Mouse (Mus musculus) left cerebral cortex, adult 2 months (tissue): Measurements from ENCODE around the gene Pogz. TPM values are rescaled to one million over a fixed set of nuclear protein-coding genes. Genes with fewer than 3 reads are reported as not detected.

ENCODE experiments used
- DNase-seq, 2 experiments: peaks; one replicate each; pipeline ENCODE4 v3.0.0; 2021 to 2022; ENCODE audit warnings: low spot score in 2 of 2, mixed read lengths in 1 of 2; ENCODE audit errors: extremely low spot score in 1 of 2
- H3K27ac ChIP-seq: fragments of 200-600 bp; 2 replicates; pipeline ENCODE4 v1.8.1; 2022
- H3K4me3 ChIP-seq: fragments of 200-600 bp; 2 replicates; pipeline ENCODE4 v1.8.1; 2022
- CTCF ChIP-seq: fragments of 200-600 bp; IDR thresholded peaks from 2 replicates; pipeline ENCODE4 v1.8.1; 2022; ENCODE audit warnings: antibody characterized with exemption, mild to moderate bottlenecking, moderate library complexity
- intact Hi-C: fragments of 180-260 bp; cut with DNase I; formaldehyde crosslinking; loops from one replicate; pipeline ENCODE4 v1.15.1; 2025
- total RNA-seq, 2 experiments: library from RNA; stranded (reverse); gene quantifications; 2 replicates each; pipeline ENCODE4 v1.2.3; 2021

Gene Pogz
- total RNA-seq, 2 experiments from 2014 or later, result 57.4 to 60.2 TPM

DNA sequence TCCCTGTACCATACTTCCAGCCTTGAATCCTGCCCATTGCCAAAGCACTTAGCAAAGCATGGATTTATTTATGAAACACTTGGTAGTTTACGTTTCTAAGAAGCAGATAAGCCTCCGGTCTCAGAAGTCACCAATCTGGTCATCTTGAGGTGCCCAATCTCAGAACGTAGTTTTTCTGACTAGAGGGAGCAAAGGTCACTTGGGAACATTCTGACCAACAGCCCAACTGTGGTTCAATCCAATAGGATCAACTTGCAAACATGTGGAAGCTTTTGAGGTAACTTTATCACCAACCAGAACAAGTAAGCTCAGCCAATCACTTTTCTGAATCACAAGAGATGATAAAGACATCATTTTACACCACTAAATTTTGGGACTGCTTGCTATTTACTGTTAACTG lies 2.0 kb upstream of the Pogz start:
- intact Hi-C loops, result loop anchor here (5.0 kb wide), 2 partner anchors 48 to 253 kb away; partner anchors contain the start of genes Cgn and Snx27
- DNase-seq, result no peak
- Histone ChIP-seq H3K27ac (no peak overlapping the region), H3K4me3 (no peak overlapping the region)
- TF ChIP-seq CTCF, result no peak

DNA sequence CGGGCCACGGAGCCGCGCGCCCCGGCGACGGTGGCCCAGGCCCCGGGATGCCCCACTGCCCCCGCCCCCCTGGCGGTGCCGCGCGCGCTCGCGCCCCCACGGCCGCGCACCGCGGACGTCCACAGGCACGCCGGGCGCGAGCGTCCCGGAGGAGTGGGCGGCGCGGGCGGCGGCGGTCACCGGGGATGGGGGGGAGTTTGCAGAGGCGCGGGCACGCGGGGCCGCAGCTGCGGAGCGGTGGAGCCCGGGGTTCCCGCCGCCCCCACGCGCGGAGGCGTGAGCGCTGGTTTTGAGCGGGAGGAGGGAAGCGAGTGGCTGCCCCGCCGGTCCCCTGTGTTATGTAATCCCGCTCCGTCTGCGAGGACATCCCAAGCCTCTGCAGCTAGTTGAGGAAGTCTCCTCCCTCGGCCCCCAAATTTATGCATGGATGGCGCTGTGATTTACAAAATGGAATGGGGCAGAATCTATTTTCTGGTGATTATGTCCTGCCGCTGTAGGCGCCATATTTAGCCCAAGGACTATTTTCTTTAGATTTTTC lies 661 bp downstream of the Pogz start:
- DNase-seq, result peak; percentile 89
- H3K27ac ChIP-seq, result peak overlapping the region; percentile 95
- peak overlapping the region; percentile 66 for H3K4me3 ChIP-seq
- no peak for TF ChIP-seq CTCF
- intact Hi-C loops, result loop anchor here (1.0 to 5.0 kb wide), 4 partner anchors 17 to 256 kb away; partner anchors contain the start of genes Cgn, Psmb4 and Snx27

- Histone ChIP-seq H3K4me3 (peak overlapping the region; percentile 66), H3K27ac (peak overlapping the region; percentile 95)
- no peak for TF ChIP-seq CTCF
- DNase-seq, result peak in 1 of 2 experiments; percentile 13
- intact Hi-C loops, result loop anchor here (2.0 to 5.0 kb wide), 3 partner anchors 48 to 256 kb away; partner anchors contain the start of genes Cgn, Psmb4 and Snx27
Measured at GRCm38 (mm10) chr3:94838631-94839030, 1.3 kb downstream of the Pogz start.

DNA sequence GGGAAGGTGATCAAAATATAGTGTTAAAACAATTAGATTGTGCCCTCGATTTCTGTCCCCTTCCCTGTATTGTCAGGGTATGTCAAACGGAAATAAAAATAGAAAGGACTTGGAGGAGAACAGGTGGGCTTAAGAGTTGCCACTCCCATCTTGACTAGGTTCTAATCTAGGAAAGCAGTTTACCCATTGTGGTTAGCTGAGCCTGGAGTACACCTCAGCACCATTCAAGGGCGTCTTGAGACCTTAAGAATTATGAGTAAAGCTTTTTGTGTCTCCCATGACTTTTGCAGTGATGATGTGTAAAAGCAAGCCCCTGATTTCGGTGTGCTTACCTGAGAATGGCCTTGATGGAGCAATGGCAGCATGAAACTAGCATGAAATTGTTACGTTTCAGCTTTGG lies 1.7 kb downstream of the Pogz start:
- TF ChIP-seq CTCF, result no peak
- peak overlapping the region; percentile 66 for H3K4me3 ChIP-seq
- DNase-seq, result no peak
- H3K27ac ChIP-seq, result peak overlapping the region; percentile 95
- intact Hi-C loops, result loop anchor here (2.0 to 5.0 kb wide), 3 partner anchors 48 to 257 kb away; partner anchors contain the start of genes Cgn, Psmb4 and Snx27

GRCm38 (mm10) chr3:94847382-94847781 lies 10.0 kb downstream of the Pogz start:
- Histone ChIP-seq H3K27ac (no peak overlapping the region), H3K4me3 (no peak overlapping the region)
- intact Hi-C loops, result no loop called here
- DNase-seq, result no peak
- TF ChIP-seq CTCF, result no peak

DNA sequence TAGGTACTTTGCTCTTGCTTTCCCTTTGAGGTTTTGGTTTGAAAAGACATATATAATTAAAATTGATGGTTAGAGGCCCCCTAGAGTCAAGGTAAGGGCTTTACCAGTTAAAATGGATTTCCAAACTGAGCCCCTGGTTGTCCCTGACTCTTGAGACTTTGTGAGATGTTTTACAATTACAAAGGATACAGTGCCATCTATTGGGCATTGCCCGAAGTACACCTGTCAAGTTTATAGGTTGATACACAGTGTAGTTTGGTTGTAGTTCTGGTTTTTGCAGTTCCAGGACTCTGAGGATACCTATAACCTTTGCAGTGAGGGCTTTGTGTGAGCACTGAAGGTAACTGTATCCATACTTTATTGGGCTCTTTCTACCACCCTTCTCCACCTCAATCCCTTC lies 12.0 kb downstream of the Pogz start:
- intact Hi-C loops, result no loop called here
- no peak overlapping the region for H3K4me3 ChIP-seq
- peak; percentile 42 to 43 for DNase-seq
- TF ChIP-seq CTCF, result peak; percentile 73
- no peak overlapping the region for H3K27ac ChIP-seq

DNA sequence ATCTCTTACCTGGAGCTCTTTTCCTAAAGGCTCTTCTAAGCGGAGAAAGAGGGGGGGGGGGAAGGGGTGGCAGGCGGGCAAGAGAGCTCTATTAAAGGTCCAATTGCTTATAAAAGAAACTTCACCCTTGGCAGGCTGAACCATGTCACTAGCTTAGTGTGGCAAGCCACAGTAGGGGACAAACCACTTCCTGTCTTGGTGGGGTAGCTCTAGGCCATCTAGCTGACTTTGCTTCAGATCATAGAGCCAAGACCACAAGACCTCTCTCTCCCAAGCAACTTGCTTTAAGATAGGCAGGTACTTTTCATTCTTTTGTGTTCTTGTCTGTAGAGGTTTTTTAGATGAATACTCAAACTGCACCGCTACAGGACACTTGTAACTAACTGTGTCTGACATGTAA lies 14.4 kb downstream of the Pogz start:
- TF ChIP-seq CTCF, result no peak
- Histone ChIP-seq H3K4me3 (no peak overlapping the region), H3K27ac (no peak overlapping the region)
- no peak for DNase-seq
- intact Hi-C loops, result no loop called here

DNA sequence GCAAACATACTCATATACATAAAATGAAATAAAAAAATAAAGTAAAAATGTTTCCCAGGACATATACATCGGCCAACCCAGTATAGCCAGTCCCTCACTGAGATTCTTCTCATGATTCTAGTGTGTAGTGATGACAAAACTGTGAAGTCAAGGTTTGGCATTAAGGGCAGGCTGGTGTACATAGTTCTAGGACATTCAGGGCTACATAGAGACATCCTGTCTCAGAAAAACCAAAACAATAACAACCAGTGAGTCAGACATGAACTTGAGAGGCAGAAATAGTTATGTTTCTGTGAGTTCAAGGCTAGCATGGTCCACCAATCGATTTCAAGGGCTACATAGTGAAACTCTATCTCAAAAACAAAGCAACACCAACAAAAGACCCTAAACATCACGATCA lies 14.8 kb downstream of the Pogz start:
- no peak for DNase-seq
- intact Hi-C loops, result no loop called here
- no peak for TF ChIP-seq CTCF
- H3K4me3 ChIP-seq, result no peak overlapping the region
- no peak overlapping the region for H3K27ac ChIP-seq

- no peak for TF ChIP-seq CTCF
- no peak for DNase-seq
- intact Hi-C loops, result no loop called here
- Histone ChIP-seq H3K27ac (no peak overlapping the region), H3K4me3 (no peak overlapping the region)
Measured at GRCm38 (mm10) chr3:94859471-94859870, 22.1 kb downstream of the Pogz start.

DNA sequence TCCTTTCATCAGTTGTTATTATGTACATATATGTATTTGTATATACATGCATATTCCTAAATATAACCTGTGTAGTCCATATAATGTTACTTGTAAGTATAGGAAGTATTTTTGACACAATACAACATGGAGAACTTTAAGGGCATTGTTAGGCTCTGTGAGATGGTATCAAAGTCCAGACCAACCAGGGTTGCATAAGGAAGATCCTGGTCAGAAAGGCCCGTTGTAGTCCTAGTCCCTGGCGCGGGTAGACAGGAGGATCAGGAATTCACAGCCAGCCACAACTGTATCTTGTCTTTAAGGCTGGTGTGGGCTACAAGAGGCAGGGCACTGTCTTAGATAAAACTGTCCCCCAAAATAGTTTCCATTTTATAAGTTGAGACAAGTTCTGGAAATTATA lies 31.6 kb downstream of the Pogz start:
- TF ChIP-seq CTCF, result no peak
- DNase-seq, result no peak
- H3K27ac ChIP-seq, result no peak overlapping the region
- no peak overlapping the region for H3K4me3 ChIP-seq
- intact Hi-C loops, result no loop called here

DNA sequence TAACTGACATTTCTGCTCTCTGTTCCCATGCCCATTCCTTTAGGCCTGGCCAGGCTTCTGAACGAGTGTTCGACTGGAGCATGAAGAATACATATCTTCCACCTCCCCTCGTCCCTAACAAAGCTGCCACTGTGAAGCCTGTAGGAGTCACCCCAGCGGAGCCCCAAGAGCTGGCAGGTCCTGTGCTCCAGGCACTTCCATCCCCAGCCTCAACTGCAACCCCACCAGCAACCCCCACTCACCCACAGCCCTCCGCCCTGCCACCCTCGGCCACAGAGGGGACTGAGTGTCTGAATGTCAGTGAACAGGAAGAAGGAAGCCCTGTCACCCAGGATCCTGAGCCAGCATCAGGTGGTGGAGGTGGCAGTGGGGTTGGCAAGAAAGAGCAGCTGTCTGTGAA lies 41.3 kb downstream of the Pogz start:
- no peak for DNase-seq
- Histone ChIP-seq H3K4me3 (no peak overlapping the region), H3K27ac (no peak overlapping the region)
- intact Hi-C loops, result no loop called here
- TF ChIP-seq CTCF, result no peak

- H3K27ac ChIP-seq, result no peak overlapping the region
- no peak for TF ChIP-seq CTCF
- peak in 1 of 2 experiments; percentile 9 for DNase-seq
- intact Hi-C loops, result no loop called here
- H3K4me3 ChIP-seq, result no peak overlapping the region
Measured at GRCm38 (mm10) chr3:94881840-94882239, 44.5 kb downstream of the Pogz start.

- Histone ChIP-seq H3K4me3 (no peak overlapping the region), H3K27ac (no peak overlapping the region)
- intact Hi-C loops, result no loop called here
- TF ChIP-seq CTCF, result no peak
- DNase-seq, result no peak
Measured at GRCm38 (mm10) chr3:94882579-94882978, 45.2 kb downstream of the Pogz start.
